Comparison of ENCODE assay signal across 15 mouse cellular contexts in the genomic region with DNA sequence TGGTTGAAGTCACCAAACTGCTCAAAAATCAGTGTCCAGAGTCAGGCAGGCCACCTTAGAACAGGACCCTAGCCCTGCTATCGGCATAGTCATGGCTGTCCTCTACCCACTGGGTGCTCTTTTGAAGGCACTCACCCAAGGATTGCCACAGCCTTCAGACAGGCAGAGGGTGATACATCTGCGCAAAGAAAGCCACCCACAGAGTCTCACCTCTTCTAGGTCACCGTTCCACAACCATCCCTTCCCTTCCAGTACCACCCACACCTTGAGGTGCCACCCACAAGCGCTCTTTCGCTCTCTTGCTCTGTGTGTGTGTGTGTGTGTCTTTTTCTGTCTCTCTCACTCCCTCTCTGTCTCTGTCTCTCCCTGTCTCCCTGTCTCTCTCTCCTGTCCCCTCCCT.
DNase-seq lines count a peak whose midpoint lies in the region.
"Had no signal": no experiment of that assay in that cellular context is flagged by ENCODE, and none has a peak within 500 bp of the region (broad histone marks: within the 10 kb centered on the region; RNA-seq: fewer than 3 reads in every experiment).

No protein-coding gene starts in this region.

- DNase-seq in right cerebral cortex, adult 18-20 months: peak; percentile 39
- no peak for DNase-seq in right cerebral cortex, adult 2 months (ENCODE audit: low spot score in 2 of 2)
- DNase-seq in brain, adult 2 months (ENCODE audit: low read depth, low spot score): peak; percentile 49
- peak; percentile 62 to 74 for DNase-seq in natural killer cell, adult 2 months (ENCODE audit: low spot score in 2 of 2)
- DNase-seq in thymus, postnatal 4 days: peak; percentile 63
- no peak for DNase-seq in spleen, postnatal 14 days (ENCODE audit: low spot score in 2 of 2)
- DNase-seq in kidney, postnatal 14 days: no peak
- no peak for DNase-seq in left cerebral cortex, adult 18-20 months (ENCODE audit: low spot score in 2 of 2)
- DNase-seq: adrenal gland, postnatal 25 days; cerebellum, adult 11-12 months; cerebellum, postnatal 36 days; kidney, postnatal 4 days; layer of hippocampus, adult 9-11 months; liver; retina, postnatal 1 day had no signal

Comparison
In these comparisons a context has a peak if more than half of its experiments do, and no peak if none do; other contexts are left out.
1. DNase-seq: peak in right cerebral cortex, adult 18-20 months (single experiment), brain, adult 2 months (single experiment), natural killer cell, adult 2 months (2 of 2) and thymus, postnatal 4 days (single experiment); none in right cerebral cortex, adult 2 months (0 of 2), spleen, postnatal 14 days (0 of 2), kidney, postnatal 14 days (single experiment) and left cerebral cortex, adult 18-20 months (0 of 2).